Mouse (Mus musculus): ENCODE data around the gene Mfng. TPM values are rescaled to one million over a fixed set of nuclear protein-coding genes. Genes with fewer than 3 reads are reported as not detected.
A peak's percentile ranks its signal among the peaks of the same experiment; 100 is the strongest.

Mfng gene
- polyA plus RNA-seq, 1 experiment from 2014 or later, result 7.2 TPM

DNA sequence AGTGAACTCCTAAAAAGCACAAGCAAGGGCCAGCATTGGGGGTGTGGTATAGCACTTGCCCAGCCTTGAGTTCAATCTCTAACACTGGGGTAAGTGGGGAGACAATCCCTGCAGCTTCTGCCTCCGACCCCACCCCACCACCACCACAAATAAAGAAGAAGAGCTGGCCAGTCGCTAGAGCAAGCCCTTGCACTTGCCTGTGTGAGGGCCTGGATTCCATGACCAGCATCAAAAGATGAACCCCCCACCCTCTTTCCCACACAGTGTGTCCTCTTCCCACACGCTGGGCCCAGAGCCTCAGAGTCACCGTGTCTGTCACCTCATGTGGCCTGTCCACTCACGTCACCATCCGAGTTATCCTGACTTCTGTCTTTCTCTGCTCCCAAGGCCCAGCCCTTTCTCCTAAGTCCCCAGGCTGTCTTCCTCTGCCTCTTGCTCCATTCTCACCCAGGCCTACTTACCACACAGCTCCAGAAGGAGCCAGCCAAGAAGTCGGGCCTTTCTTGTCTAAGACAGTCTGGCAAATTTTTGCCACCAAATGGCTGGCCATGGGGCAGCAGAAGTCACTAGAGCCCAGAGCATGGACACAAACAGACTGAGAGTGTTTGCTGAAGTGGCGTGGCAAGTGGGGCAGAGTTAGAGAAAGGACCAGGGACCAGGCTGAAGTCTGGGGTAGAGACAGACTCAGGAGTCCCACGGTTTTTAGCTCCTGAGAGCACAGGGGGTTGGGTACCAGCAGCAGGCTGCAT is 2.9 kb downstream of the Mfng start:
- DNase-seq (ENCODE audit: low spot score) (no peak), ATAC-seq (ENCODE audit: low FRiP score, low TSS enrichment) (no peak)
- Histone ChIP-seq H3K4me3 (ENCODE audit: low read depth, low read length) (no peak overlapping the region), H3K4me1 (replicated peaks; ENCODE audit: control insufficient read depth, insufficient read depth) (no peaks in the 10 kb centered on the region), H3K4me2 (replicated peaks; ENCODE audit: low read depth) (no peak overlapping the region), H3K36me3 (ENCODE audit: control insufficient read depth, insufficient read depth, low read length) (0 out of 2 replicates have a peak, but pooled peaks cover under 1% of the 10 kb centered on the region), H3K27me3 (ENCODE audit: control insufficient read depth, insufficient read depth, low read length) (no peaks in the 10 kb centered on the region), H3K9ac (ENCODE audit: low read length) (no peak overlapping the region), H3K27ac (replicated peaks) (no peak overlapping the region), H3K9me3 (ENCODE audit: control insufficient read depth, low read length) (0 out of 2 replicates have a peak, but pooled peaks cover 3% of the 10 kb centered on the region)
- TF ChIP-seq CTCF (IDR thresholded peaks at IDR 0.05; ENCODE audit: low read depth) (no peak), EP300 (optimal IDR thresholded peaks at IDR 0.05) (no peak)
- 57% methylated on average over 9 of the region's 9 CpGs for WGBS

DNA sequence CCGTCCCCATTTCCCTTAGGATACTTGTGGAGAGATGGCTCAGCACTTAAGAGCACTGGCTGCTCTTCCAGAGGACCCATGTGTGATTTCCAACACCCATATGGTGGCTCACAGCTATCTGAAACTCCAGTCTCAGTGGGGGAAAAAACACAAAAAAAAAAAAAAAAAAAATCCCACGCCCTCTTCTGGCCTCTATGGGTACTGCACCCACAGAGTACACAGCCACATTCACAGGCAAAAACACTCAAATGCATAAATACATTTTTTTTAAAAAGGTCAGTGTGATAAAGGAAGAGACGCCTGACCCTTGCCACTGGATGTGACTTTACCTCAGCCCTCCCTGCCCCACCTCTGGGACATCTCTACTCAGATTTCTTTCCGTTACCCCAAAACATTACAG is 4.2 kb downstream of the Mfng start:
- H3K4me1 ChIP-seq (replicated peaks; ENCODE audit: control insufficient read depth, insufficient read depth), result no peaks in the 10 kb centered on the region
- DNase-seq (ENCODE audit: low spot score), result no peak
- H3K27me3 ChIP-seq (ENCODE audit: control insufficient read depth, insufficient read depth, low read length), result no peaks in the 10 kb centered on the region
- ATAC-seq (ENCODE audit: low FRiP score, low TSS enrichment), result no peak
- TF ChIP-seq CTCF (IDR thresholded peaks at IDR 0.05; ENCODE audit: low read depth), result 0 out of 2 replicates have a peak, but pooled peaks have one; percentile 35
- TF ChIP-seq EP300 (optimal IDR thresholded peaks at IDR 0.05), result no peak
- H3K4me3 ChIP-seq (ENCODE audit: low read depth, low read length), result no peak overlapping the region
- no peaks in the 10 kb centered on the region for H3K36me3 ChIP-seq (ENCODE audit: control insufficient read depth, insufficient read depth, low read length)
- no peak overlapping the region for H3K9ac ChIP-seq (ENCODE audit: low read length)
- H3K27ac ChIP-seq (replicated peaks), result no peak overlapping the region
- 90% methylated on average over 4 of the region's 4 CpGs for WGBS
- 0 out of 2 replicates have a peak, but pooled peaks cover 3% of the 10 kb centered on the region for H3K9me3 ChIP-seq (ENCODE audit: control insufficient read depth, low read length)
- no peak overlapping the region for H3K4me2 ChIP-seq (replicated peaks; ENCODE audit: low read depth)

DNA sequence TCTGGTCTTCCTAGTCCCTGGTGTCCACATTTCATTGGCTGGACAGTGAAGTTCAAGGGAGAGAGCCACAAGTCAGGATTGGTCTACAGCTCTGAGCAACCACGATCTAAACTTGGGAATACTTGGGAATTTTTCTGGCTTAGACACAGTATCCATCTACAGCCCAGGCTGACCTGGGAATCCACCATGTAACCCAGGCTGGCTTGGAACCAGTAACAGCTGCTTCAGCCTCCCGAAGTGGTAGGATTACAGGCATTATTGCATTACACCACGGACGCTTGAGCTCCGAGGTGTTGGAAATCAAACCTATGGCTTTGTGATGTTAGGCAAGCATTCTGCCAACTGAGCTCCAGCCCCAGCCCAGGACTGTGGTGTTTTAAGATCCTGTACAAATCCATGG is 9.6 kb downstream of the Mfng start:
- 0 out of 2 replicates have a peak, but pooled peaks cover under 1% of the 10 kb centered on the region for H3K9me3 ChIP-seq (ENCODE audit: control insufficient read depth, low read length)
- H3K4me2 ChIP-seq (replicated peaks; ENCODE audit: low read depth), result no peak overlapping the region
- H3K36me3 ChIP-seq (ENCODE audit: control insufficient read depth, insufficient read depth, low read length), result no peaks in the 10 kb centered on the region
- 73% methylated on average over 5 of the region's 5 CpGs for WGBS
- H3K9ac ChIP-seq (ENCODE audit: low read length), result no peak overlapping the region
- no peaks in the 10 kb centered on the region for H3K27me3 ChIP-seq (ENCODE audit: control insufficient read depth, insufficient read depth, low read length)
- H3K4me3 ChIP-seq (ENCODE audit: low read depth, low read length), result no peak overlapping the region
- TF ChIP-seq CTCF (IDR thresholded peaks at IDR 0.05; ENCODE audit: low read depth) (no peak), EP300 (optimal IDR thresholded peaks at IDR 0.05) (no peak)
- ATAC-seq (ENCODE audit: low FRiP score, low TSS enrichment), result no peak
- no peak overlapping the region for H3K27ac ChIP-seq (replicated peaks)
- H3K4me1 ChIP-seq (replicated peaks; ENCODE audit: control insufficient read depth, insufficient read depth), result no peaks in the 10 kb centered on the region
- DNase-seq (ENCODE audit: low spot score), result no peak

DNA sequence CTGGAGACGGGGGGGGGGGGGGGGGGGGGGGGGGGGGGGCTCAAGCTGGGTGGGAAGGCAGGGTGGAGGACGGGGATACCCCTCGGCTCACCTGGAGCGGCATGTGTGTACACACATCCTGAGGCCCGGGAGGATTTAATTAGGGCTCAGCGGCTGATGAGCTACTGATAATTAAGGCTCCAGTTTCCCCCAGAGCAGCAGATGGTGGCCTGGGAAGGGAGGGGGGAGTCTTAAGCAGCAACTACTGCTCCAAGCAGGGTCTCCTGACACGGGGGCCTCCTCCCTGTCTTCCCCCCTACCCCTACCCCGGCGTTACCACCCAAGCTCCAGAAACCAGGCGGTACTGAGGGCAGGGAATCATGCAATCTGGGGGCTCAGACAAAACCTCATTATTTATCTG is 10.1 kb downstream of the Mfng start:
- TF ChIP-seq EP300 (optimal IDR thresholded peaks at IDR 0.05), result no peak
- TF ChIP-seq CTCF (IDR thresholded peaks at IDR 0.05; ENCODE audit: low read depth), result no peak
- H3K4me1 ChIP-seq (replicated peaks; ENCODE audit: control insufficient read depth, insufficient read depth), result no peaks in the 10 kb centered on the region
- no peaks in the 10 kb centered on the region for H3K36me3 ChIP-seq (ENCODE audit: control insufficient read depth, insufficient read depth, low read length)
- no peak overlapping the region for H3K4me3 ChIP-seq (ENCODE audit: low read depth, low read length)
- no peak for DNase-seq (ENCODE audit: low spot score)
- no peaks in the 10 kb centered on the region for H3K9me3 ChIP-seq (ENCODE audit: control insufficient read depth, low read length)
- no peak overlapping the region for H3K27ac ChIP-seq (replicated peaks)
- H3K27me3 ChIP-seq (ENCODE audit: control insufficient read depth, insufficient read depth, low read length), result no peaks in the 10 kb centered on the region
- 38% methylated on average over 9 of the region's 10 CpGs for whole genome bisulfite sequencing
- ATAC-seq (ENCODE audit: low FRiP score, low TSS enrichment), result no peak
- no peak overlapping the region for H3K4me2 ChIP-seq (replicated peaks; ENCODE audit: low read depth)
- H3K9ac ChIP-seq (ENCODE audit: low read length), result no peak overlapping the region

DNA sequence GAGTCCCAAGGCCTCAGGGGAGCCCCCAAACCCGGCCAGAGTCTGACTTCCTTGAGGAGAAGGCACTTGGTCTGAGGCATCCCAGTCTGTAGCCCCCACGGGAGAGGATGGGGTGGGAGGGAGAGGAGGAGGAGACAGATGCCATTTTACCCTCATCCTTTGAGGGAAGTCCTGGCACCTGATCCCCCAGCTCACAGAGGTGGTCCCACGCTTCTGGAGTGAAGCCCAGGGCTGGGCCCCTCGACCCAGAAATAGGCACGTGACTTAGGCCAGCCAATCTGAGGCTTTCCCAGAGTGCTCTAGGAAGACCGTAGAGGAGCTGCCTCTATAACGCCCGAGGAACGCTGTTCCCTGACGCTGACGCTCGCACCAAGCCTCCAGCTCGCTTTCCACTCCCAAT is 12.2 kb downstream of the Mfng start:
- H3K27me3 ChIP-seq (ENCODE audit: control insufficient read depth, insufficient read depth, low read length), result no peaks in the 10 kb centered on the region
- DNase-seq (ENCODE audit: low spot score), result no peak
- H3K4me3 ChIP-seq (ENCODE audit: low read depth, low read length), result no peak overlapping the region
- TF ChIP-seq CTCF (IDR thresholded peaks at IDR 0.05; ENCODE audit: low read depth), result no peak
- no peak for TF ChIP-seq EP300 (optimal IDR thresholded peaks at IDR 0.05)
- H3K9ac ChIP-seq (ENCODE audit: low read length), result no peak overlapping the region
- no peaks in the 10 kb centered on the region for H3K36me3 ChIP-seq (ENCODE audit: control insufficient read depth, insufficient read depth, low read length)
- no peaks in the 10 kb centered on the region for H3K4me1 ChIP-seq (replicated peaks; ENCODE audit: control insufficient read depth, insufficient read depth)
- no peak overlapping the region for H3K27ac ChIP-seq (replicated peaks)
- WGBS, result 78% methylated on average over 13 of the region's 13 CpGs
- no peaks in the 10 kb centered on the region for H3K9me3 ChIP-seq (ENCODE audit: control insufficient read depth, low read length)
- ATAC-seq (ENCODE audit: low FRiP score, low TSS enrichment), result no peak
- no peak overlapping the region for H3K4me2 ChIP-seq (replicated peaks; ENCODE audit: low read depth)

DNA sequence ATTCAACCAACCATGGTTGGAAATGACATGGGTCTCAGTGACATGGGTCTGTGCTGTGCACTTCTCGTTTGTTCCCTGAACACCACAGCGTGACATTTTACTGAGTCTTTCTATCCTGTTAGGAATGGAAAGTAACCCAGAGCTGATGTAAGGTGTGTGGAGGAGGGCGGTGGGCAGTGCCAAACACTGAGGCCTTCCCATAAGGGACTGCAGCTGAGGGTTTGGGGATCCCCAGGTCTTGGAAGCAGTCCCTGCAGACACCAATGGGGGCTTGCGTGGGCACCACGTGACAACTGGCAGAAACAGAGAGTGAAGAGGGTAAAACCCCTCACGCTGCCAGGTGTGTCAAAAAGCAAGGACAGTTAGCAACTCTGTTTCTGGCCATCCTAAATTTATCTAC is 15.1 kb downstream of the Mfng start:
- DNase-seq (ENCODE audit: low spot score) (no peak), ATAC-seq (ENCODE audit: low FRiP score, low TSS enrichment) (no peak)
- no peaks in the 10 kb centered on the region for H3K9me3 ChIP-seq (ENCODE audit: control insufficient read depth, low read length)
- no peak overlapping the region for H3K4me3 ChIP-seq (ENCODE audit: low read depth, low read length)
- H3K9ac ChIP-seq (ENCODE audit: low read length), result no peak overlapping the region
- H3K27me3 ChIP-seq (ENCODE audit: control insufficient read depth, insufficient read depth, low read length), result no peaks in the 10 kb centered on the region
- H3K27ac ChIP-seq (replicated peaks), result no peak overlapping the region
- no peak overlapping the region for H3K4me2 ChIP-seq (replicated peaks; ENCODE audit: low read depth)
- TF ChIP-seq EP300 (optimal IDR thresholded peaks at IDR 0.05), result no peak
- no peak for TF ChIP-seq CTCF (IDR thresholded peaks at IDR 0.05; ENCODE audit: low read depth)
- WGBS, result 86% methylated on average over 6 of the region's 6 CpGs
- no peaks in the 10 kb centered on the region for H3K4me1 ChIP-seq (replicated peaks; ENCODE audit: control insufficient read depth, insufficient read depth)
- H3K36me3 ChIP-seq (ENCODE audit: control insufficient read depth, insufficient read depth, low read length), result no peaks in the 10 kb centered on the region
